Mouse (Mus musculus) C2C12 (cell line): Measurements from ENCODE around the gene Pdss2.

ENCODE experiments used
- CTCF ChIP-seq: IDR thresholded peaks from one replicate; pipeline ENCODE4 v1.5.1; 2011; ENCODE audit not compliant: control insufficient read depth, insufficient read depth, insufficient read length
- USF1 ChIP-seq: IDR thresholded peaks from one replicate; pipeline ENCODE4 v1.6.1; 2011; ENCODE audit warnings: low read depth, mild to moderate bottlenecking, control low read depth, moderate library complexity

- TF ChIP-seq CTCF: no peak
- TF ChIP-seq USF1: no peak
These were observed 257.6 kb downstream of the Pdss2 start, which contains the start of gene Bend3 for GRCm38 (mm10) chr10:43478751-43479435.
